Mouse (Mus musculus) embryo, embryonic 10.5 days (tissue): Measurements from ENCODE around the gene Samsn1.
A peak's percentile ranks its signal among the peaks of the same experiment; 100 is the strongest.

Experiments used
- DNase-seq: peaks from one replicate; pipeline ENCODE4 v3.0.0-alpha.2; 2015; ENCODE audit warnings: low spot score

Gene Samsn1

DNA sequence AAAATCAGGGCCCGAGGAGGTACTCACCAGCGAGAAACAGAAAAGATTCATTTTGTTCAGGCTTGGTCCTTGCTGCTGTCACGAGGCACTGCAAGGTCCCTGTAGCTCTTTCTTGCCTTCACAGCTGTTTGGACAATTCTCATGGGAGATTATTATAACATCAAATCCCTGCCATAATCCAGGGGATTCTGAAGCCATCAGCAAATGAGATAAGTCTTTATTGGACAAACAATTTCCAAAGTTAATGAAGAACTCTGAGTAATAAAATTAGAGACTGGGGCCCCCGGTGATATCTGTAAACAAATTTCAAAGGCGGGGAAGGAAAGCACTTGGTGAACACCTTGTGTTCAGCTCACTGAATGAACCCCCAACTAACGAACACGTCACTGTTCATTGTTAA is at the start of gene Samsn1:
TSS of gene Samsn1 (minus strand) at position 101 of the 400 bp plus-strand sequence.
- no peak for DNase-seq

DNA sequence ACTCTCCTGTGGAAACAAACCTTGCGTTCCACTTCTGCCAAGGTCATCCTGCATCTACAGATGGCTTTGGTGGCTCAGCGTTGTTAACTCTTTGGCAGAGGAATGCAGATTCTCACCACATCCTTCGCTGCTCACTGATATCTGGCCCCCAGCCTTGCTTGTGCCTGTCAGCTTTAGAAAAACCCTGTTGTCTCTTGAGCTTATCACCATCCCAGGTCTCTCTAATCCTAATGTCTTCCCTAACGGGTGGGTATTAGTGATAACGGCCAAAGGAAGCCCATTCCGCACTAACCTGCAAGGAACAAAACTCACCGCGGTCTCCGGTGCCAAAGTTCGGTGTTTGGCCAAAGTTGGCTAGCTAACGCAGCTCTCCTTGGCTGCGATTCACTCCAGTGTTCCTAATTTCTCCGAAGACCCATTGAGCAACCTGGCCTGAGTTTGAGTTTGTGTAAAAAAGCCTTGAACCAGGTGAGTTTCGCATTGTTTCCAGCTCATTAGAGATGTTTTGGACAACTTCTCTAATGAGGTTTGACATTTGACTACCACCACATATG is 44.1 kb upstream of the Samsn1 start:
- no peak for DNase-seq

DNA sequence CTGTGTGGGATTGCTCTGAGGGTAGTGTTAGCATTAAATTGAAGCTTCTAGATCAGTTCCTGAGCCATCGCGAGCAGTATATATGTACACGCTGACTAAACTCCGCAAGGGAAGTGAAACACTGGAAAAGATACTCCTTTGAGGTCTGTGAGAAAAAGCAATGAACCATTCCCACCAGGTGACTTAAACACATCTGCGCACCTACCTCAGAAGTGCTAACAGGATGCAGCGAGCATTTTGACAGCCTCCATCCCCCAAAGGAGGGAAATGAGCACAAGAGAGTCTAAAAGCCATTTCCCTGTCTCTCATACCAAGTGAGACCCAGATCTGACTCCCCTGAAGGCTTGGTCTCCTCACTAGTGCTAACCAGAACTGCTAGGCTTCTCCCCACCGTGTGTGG is 32.9 kb upstream of the Samsn1 start:
- no peak for DNase-seq

DNA sequence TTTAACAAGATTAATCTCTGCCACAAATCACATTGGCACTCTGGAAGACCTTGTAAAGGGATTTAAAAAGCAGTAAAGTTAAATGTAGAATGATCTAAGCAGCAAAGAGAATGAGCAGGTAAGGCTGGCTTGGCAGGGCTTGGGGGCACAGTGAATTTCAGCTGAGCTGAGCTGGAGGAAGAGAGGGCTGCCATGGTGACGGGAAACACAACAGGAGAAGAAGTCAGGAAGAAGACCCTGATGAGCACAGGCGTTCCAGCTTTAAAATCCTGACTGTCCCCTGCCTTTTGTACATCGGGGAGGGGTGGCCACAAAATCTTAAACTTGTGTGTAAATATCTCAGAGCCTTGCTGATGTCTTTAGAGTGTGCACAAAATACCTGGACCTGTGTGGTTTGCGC is 32.0 kb upstream of the Samsn1 start:
- no peak for DNase-seq

DNA sequence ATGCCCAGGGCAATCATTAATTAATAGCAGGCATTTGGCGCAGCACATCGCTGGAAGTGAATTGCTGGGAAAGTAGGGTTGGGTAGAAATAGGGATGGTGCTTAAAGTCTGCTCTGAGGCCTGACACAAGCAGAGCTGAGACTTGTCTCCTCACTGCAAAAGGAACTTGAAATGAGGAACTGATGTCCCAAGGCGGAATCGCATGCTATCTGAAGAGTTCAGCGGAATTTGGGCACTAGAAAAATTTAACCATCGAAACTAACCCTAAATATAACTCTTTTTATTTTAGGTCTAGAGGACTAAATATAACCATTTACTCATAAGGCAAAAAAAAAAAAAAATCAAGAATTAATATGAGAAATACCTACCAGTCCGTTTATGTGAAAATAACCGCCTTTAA is 31.5 kb upstream of the Samsn1 start:
- DNase-seq, result no peak

DNA sequence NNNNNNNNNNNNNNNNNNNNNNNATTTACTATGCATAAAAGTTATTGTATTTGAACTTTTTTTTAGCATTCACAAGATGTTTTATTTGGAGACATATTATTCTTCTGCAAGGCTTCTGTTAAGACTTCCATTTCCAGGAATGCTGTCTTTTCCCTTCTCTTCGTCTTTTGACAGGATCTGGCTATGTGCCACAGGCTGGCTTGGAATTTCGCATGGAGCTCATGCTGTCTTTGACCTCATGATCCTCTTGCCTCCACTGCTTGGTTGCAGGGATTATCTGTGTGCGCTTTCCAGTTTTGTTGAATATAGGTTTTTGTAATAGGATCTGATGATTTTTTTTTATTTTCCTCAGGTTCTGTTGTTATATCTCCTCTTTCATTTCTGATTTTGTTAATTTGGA is 25.0 kb upstream of the Samsn1 start:
- DNase-seq, result no peak

DNA sequence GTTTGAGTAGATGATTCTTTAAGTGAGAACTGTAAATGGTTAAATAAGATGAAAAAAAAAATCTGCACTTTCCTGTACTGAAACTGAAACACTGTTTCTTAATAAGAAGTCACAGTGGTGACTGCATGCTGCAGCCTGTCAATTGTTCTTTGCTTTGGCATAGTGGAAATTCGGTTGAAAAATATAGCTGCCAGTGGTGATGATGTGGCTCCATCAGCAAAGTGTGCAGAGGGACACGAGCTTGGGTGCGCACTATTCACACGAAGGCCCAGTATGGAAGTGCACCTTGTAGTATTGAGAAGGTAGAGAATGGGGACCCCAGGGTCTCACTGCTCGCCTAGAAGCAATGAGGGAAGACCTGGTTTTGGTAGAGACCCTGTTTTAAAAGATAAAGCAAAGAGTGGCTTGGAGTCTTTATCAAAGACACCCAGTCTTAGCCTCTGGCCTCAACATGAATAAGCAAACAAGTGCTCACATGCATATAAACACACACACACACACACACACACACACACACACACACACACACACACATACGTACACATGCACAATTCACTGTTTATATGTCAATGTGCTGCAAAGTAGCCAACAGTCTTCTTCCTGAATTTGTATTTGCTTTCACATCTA is 18.4 kb upstream of the Samsn1 start:
- no peak for DNase-seq

DNA sequence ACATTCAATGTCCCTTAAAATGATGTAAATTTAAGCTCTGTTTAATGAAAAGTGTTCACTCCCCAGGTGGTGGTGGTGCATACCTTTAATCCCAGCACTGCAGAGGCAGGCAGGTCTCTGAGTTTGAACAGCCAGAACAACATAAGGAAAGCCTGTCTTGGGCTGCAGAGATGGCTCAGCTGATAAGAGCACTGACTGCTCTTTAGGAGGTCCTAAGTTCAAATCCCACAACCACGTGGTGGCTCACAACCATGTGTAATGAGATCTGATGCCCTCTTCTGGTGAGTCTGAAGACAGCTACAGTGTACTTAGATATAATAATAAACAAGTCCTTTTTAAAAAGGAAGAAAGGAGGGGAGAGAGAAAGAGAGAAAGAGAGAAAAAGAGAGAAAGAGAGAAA is 2.9 kb downstream of the Samsn1 start:
- DNase-seq, result no peak

DNA sequence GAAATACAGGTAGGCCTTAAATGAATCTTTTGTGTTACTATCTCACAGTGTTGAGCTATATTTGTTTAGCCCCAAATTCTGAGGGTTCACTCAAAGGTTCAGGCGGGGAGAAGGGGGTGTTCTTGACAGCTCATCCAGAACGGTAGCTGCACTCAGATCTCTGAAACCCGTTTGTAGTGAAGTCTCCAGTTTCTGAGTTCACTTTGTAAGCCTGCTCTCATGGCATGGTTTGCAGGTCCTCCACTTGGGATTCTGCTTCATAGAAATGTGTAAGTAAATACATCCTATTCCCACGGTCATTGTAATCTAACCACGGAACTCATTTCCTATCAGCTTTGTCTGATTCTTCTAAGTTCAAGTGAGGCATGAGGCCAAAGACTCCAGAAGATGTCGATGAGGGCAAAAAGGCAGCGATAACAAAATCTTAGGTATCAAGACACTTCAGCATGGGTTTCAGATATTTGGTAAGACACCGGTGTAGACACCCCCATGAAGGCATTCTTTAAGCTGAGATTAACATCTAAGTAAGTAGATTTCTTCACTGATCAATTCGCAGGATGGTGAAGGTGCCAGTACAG is 18.2 kb downstream of the Samsn1 start:
- DNase-seq, result no peak

DNA sequence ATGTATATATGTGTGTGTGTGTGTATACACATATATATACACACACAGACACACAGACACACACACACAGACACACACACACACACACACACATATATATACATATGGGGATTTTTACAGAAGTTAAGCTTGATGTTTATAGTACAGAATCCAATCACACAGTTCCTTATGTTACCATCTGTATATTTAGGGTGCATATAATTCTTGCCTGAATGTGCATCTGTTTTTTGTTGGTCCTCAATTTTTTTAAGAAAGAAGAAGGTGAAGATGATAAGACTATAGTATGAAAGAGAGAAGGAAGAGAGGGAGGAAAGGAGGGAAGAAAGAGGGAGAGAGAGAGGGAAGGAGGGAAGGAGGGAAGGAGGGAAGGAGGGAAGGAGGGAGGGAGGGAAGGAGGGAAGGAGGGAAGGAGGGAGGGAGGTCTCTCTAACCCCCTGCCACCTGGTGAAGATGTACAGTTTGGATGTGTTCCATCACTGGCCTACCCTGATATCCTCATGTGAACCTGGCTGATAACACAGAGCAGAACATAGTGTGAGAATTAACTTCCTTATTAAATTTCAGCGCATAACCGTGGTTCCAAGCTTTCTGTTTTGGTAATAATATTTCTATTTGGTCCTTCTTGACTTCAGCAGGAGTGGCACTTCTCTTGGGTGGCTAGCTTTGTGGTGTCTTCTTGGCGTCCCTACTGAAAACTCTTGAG is 19.1 kb downstream of the Samsn1 start:
- no peak for DNase-seq

DNA sequence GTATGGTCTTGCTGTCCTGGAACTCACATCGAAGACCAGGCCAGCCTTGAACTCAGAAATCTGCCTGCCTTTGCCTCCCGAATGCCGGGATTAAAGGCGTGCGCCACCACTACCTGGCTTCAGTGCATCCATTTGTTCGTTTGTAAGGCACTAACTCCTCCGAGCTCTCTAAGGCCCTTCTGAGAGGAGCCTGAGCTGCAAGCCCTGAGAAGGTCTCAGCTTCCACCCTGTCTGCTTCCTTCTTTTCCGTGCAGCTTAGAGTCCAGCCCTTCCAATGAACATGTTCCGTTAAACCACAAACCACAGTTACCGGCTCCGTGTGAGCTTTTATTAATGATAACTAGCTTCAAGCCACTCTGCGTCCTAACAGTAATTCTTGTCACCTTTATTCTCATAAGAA is 19.8 kb downstream of the Samsn1 start:
- no peak for DNase-seq

DNA sequence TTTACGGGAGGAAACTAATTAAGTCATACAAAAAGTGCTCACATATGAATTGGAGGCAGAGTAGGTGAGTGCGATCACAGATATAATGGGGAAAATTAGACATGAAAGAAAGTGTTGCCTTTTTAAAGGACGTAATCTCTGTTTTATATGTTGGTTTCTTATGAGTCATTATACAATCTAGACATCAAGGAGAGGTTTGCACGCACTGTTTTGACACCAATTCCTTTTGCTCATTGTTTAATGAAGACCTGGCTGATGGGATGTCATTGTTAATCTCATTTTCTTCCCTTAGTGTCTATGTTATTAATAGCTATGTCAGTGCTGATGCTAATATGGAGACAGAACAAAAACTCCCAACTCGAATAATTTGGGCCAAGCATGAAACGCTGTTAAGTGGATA is 20.3 kb downstream of the Samsn1 start:
- no peak for DNase-seq

DNA sequence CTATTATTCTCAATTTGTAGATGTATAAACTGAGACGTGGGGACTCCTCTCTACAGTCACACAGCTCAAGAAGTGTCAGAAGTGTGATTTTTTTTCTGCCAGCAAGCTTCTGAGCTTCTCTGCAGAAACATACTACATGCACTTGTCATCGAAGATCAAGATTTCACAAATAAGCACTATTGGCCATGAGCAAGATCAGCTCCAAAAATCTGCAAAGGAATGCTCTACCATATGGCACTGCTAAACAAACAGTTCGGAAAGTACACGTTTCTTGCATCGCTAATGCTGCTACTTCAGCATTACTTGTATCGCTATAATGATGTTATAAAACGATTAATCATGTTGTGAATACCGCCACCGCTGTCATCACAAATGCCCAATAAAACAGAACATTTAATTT is 22.0 kb downstream of the Samsn1 start:
- DNase-seq, result no peak

DNA sequence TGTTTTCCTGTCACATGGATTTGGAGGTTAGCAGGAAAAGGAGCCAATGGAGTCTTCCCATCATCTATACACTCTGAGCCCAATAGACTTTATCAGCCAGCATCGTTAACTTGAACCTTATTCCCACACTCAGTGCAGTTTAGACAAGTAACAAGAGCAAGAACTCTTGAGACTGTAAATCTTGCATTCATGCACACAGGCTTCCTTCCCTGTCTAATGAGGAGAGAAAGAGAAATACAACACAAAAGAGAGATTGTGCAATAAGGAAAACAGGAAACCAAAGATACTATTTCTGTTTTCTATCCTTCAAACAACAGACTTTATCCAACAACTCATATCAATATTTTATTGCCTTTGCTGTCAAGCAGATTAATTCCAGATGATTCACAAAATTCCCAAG is 31.9 kb downstream of the Samsn1 start:
- DNase-seq, result no peak

DNA sequence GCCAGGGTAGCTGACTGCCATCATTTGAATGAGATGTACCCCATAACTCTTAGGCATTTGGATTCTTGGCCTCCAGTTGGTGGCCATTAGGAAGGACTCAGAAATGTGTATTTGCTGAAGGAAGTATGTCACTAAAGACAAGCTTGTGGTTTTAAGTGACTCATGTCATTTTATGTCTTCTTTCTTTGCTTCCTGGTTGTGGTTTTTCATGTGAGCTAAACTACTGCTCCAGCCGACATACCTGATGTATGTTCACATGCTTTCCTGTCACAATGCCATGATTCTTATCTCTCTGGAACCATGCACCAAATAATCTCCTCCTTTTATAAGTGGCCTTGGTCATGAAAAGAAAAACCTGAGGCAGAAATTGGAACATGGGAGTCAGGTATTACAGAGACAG is 38.2 kb downstream of the Samsn1 start:
- no peak for DNase-seq

DNA sequence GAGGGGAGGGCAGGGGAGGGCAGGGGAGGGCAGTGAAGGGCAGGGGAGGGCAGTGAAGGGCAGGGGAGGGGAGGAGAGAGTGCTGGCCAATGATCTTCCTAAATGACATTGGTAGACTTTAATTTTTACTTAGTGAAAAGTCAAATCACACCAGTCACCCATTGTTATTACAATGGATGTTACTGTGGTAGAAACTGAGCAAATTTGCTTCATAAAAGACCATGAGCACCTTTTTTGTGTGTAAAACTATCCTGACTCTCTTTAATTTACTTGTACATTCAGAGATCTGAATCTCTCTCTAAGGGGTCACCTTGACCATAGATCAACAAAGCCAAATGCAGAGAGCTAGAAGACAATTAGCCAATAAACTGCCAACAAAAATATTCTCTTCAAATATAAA is 42.7 kb downstream of the Samsn1 start:
- DNase-seq, result no peak

DNA sequence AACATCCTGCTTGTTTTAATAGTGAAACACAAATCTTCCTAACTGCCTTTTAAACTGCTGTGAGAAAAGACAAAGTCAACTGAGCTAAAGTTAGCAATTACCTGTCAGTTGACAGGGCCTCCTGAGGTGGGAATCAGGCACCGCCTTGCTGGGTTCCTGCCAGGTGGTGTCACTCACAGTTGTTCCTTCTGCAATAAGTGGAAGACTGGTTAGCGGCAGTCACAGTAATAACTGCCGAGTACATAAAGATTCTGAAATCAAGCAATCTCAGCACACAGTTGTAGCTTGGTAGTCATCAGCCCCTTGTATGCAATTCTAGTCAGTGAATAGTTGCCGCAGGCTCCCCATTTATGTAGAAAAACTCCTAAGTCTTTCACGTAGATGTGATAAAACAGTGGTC is 44.3 kb downstream of the Samsn1 start:
- no peak for DNase-seq

DNA sequence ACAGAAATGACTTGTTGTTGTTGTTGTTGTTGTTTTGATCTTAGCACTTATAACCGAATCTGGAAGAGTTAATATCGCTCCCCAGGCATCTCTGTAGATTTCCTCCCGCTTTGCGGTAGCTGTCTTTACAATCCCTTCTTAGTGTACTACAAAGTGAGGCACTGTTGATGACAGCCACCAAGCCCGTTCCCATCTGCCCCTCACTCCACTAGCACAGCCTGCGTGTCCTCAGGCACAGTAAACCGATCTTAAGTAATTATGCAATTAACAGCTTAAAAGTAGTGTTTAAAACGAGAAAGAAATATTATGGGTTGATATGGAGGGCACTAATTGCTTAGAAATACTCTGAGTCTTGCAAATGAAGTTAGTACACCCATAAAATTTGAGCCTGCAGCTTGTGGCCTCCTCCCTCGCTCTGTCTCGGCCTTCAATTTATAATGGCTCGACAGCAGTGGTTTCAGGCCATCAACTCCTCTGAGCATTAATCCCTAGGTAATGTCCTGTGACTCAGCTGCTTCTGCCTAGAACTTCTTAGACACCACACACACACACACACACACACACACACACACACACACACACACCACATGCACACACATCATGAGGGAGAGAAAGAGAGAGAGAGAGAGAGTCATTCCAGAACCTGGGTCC is 46.3 kb downstream of the Samsn1 start:
- no peak for DNase-seq

DNA sequence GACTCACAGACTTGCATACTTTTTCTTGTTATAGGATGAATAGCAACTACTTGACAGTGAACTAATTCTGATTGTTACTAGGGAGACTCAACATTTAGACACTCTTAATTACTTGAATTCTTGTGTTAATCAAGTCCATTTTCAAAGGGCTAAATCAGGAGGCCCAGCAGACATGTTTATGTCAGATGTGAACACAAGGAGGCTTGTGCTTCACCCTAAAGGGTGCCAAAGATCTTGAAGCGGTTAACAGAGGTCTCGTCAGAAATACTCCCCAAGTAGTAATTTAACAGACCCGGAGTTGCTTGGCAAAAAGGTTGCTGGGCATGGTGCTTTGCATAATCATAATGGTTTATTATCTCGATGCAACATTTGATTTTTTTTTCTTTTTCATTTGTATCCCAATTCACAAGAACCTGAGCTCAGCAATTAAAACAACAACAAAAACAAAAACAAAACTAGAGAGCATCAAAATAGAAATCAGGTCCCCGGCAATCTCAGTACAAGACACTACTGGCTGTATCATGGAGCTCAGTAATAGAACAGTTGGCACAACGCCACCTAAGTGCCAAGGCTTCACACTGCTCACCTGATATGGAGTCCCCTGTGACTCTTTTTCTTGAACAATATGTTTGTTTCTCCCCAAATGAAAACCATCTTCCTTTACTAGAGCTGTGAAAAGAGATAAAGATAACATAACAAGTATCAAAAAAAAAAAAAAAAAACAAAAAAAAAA is 51.6 kb downstream of the Samsn1 start:
- DNase-seq, result no peak

DNA sequence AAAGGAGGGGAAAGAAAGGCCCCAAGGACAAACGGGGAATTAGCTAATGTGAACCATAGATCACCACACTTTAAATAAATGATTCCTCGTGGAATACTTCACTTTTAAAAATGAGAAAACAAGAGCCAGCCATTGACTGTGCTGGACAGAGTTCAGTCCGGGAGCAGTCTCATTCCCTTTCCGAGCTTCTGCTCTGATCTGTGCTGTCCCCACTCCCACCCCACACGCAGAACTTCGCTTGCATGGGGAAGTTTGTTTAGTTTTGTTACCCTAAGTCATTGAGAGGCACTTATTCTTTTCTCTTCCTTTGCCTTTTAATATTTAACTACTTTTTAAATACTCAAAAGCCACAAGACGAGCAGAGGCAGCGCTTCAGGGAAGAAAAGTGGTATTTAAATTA is 60.1 kb downstream of the Samsn1 start:
- DNase-seq, result no peak

DNA sequence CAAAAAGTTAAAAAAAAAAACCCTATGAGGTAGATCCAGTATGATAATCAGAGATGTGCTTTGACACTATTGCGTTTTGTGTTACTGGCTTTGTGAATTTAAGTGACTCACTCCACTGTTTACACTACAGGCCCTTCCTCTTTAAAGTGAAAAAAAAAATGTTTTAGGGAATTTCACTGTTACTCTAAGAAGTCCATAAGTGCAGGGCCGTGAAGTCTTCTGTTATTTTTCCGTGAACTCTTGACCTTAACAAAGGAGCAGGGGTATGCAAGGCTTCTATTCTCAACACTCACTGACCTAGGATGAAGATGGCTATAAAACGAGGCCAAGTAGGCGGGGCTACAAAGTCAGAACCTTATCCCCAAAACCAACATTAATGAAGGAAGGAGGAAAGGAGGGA is 60.6 kb downstream of the Samsn1 start:
- peak; percentile 56 for DNase-seq

DNA sequence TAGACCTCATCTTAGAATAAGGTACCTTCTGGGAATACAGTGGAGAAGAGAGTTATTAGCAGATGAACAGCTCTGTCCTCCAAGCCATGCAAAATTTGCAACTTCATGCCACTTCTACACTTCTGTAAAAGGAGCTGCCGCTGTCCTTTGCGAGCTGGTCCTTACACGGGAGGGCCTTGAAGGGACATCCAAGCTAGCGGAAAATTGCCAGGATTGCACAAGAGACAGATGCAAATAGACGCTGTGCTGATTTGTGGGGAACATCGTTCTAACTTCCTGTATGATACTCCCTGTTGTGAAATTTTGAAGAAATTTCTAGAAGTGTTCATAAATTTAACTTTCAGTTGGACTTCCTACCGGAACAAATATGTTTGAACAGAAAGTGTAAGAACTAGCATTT is 61.0 kb downstream of the Samsn1 start:
- DNase-seq, result peak; percentile 19
